8 mouse cellular contexts compared by ENCODE assay signal in the genomic region with DNA sequence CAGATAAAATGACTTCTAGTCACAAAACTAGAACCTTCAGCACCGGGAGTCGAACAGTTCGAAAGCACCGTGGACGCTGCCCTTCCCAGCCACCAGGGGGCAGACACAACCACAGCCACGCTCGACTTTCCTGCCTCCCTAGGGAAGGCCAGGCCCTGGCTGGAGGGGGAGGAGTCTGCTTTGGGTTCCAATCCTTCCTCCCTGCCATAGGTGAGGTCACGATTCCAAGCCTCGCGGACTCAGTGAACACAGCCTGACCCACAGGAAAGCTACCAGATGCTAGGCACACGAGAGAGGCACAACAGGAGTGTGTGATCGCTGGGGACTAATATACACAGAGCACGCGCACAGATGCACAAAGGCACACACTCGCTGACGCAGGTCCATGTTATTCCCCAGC. TPM values are rescaled to one million over a fixed set of nuclear protein-coding genes. Genes with fewer than 3 reads are reported as not detected.
DNase-seq lines count a peak whose midpoint lies in the region; ATAC-seq and TF ChIP-seq lines count a peak whose summit lies in the region.

No protein-coding gene starts in this region.

- H3K27me3 ChIP-seq in kidney, adult 2 months (replicated peaks; ENCODE audit: control insufficient read depth, insufficient read depth, low read length) = no peaks in the 10 kb centered on the region
- H3K27me3 ChIP-seq in limb, embryonic 15.5 days = no peaks in the 10 kb centered on the region
- H3K27me3 ChIP-seq in stomach, postnatal 0 days (ENCODE audit: control insufficient read depth, insufficient read depth, low read length) = no peaks in the 10 kb centered on the region

- no peak for TF ChIP-seq POLR2A in kidney, adult 2 months (IDR thresholded peaks at IDR 0.05; ENCODE audit: low read depth, low read length)

- no peaks in the 10 kb centered on the region for H3K9me3 ChIP-seq in limb, embryonic 15.5 days
- no peaks in the 10 kb centered on the region for H3K9me3 ChIP-seq in stomach, postnatal 0 days (ENCODE audit: control insufficient read depth, low read length)

- H3K27ac ChIP-seq in kidney, adult 2 months (ENCODE audit: insufficient read depth, low read depth, low read length) = no peak overlapping the region
- H3K27ac ChIP-seq in limb, embryonic 15.5 days = no peak overlapping the region
- H3K27ac ChIP-seq in stomach, postnatal 0 days (replicated peaks) = no peak overlapping the region

- peak overlapping the region; percentile 23; the same call in 1 of the 2 replicates for H3K4me2 ChIP-seq in limb, embryonic 15.5 days
- H3K4me2 ChIP-seq in stomach, postnatal 0 days (replicated peaks; ENCODE audit: low read depth) = no peak overlapping the region

- peak; percentile 81 for DNase-seq in A20 (ENCODE audit: low read depth, low spot score)
- peak; percentile 87 to 95 for DNase-seq in adrenal gland, adult (ENCODE audit: inconsistent age in 2 of 2, low spot score in 1 of 2)
- DNase-seq in embryo, embryonic 11 days = peak; percentile 87
- DNase-seq in heart, adult 11 months = peak; percentile 98
- DNase-seq in kidney, adult 2 months = peak; percentile 87
- peak; percentile 51 to 64 for DNase-seq in natural killer cell, adult 2 months (ENCODE audit: low spot score in 2 of 2)
- DNase-seq in stomach, postnatal 0 days (ENCODE audit: low spot score) = peak; percentile 80

- no peak overlapping the region for H3K4me3 ChIP-seq in kidney, adult 2 months (ENCODE audit: insufficient read depth, low read depth, low read length)
- H3K4me3 ChIP-seq in limb, embryonic 15.5 days = no peak overlapping the region
- H3K4me3 ChIP-seq in stomach, postnatal 0 days (ENCODE audit: low read depth, low read length) = no peak overlapping the region

- no peak for TF ChIP-seq EP300 in stomach, postnatal 0 days (optimal IDR thresholded peaks at IDR 0.05)

- TF ChIP-seq CTCF in kidney, adult 2 months (conservative IDR thresholded peaks at IDR 0.05; ENCODE audit: insufficient read depth, insufficient read length, low read depth, low read length) = peak; percentile 94
- TF ChIP-seq CTCF in stomach, postnatal 0 days (IDR thresholded peaks at IDR 0.05; ENCODE audit: low read depth) = peak; percentile 98

- H3K9ac ChIP-seq in limb, embryonic 15.5 days = no peak overlapping the region
- no peak overlapping the region; the same call in 1 of the 2 replicates for H3K9ac ChIP-seq in stomach, postnatal 0 days (ENCODE audit: low read length)

- no peaks in the 10 kb centered on the region for H3K36me3 ChIP-seq in kidney, adult 2 months (ENCODE audit: control insufficient read depth, insufficient read depth, low read length)
- H3K36me3 ChIP-seq in limb, embryonic 15.5 days = no peaks in the 10 kb centered on the region
- no peaks in the 10 kb centered on the region for H3K36me3 ChIP-seq in stomach, postnatal 0 days (ENCODE audit: control insufficient read depth, insufficient read depth, low read length)

- no peak for ATAC-seq in limb, embryonic 15.5 days (ENCODE audit: insufficient number of reproducible peaks, low FRiP score, low TSS enrichment, low read depth)
- ATAC-seq in stomach, postnatal 0 days (ENCODE audit: low FRiP score, low TSS enrichment) = peak; percentile 57

- peaks cover 10% of the 10 kb centered on the region for H3K4me1 ChIP-seq in kidney, adult 2 months (ENCODE audit: control insufficient read depth, insufficient read depth, low read length)
- H3K4me1 ChIP-seq in limb, embryonic 15.5 days = peaks cover 31% of the 10 kb centered on the region
- 0 out of 2 replicates have a peak, but pooled peaks cover 6% of the 10 kb centered on the region for H3K4me1 ChIP-seq in stomach, postnatal 0 days (replicated peaks; ENCODE audit: control insufficient read depth, insufficient read depth)

- WGBS in kidney, adult 2 months = 20% methylated on average over 16 of the region's 16 CpGs
- WGBS in limb, embryonic 15.5 days = 17% methylated on average over 16 of the region's 16 CpGs
- 20% methylated on average over 16 of the region's 16 CpGs for WGBS in stomach, postnatal 0 days

RNA-seq across cellular contexts. Expression of gene Plbd2, which starts 1.9 kb away (rescaled TPM):
- 48.1 and 49.3 TPM in 2 replicates for polyA plus RNA-seq in kidney, adult 2 months (2012; rRNA removed)
- 58.9 and 63.4 TPM in 2 replicates for polyA plus RNA-seq in limb, embryonic 15.5 days (2015; fragmentation: Nextera tagmentation; extraction: Ambion mirVana)
- polyA plus RNA-seq in stomach, postnatal 0 days (2015; fragmentation: Nextera tagmentation; extraction: Ambion mirVana) = 42.6 and 45.9 TPM in 2 replicates

RNA-seq across cellular contexts. Expression of gene Slc8b1, which starts 5.6 kb away (rescaled TPM):
- 23.0 and 25.8 TPM in 2 replicates for polyA plus RNA-seq in kidney, adult 2 months (2012; rRNA removed)
- polyA plus RNA-seq in limb, embryonic 15.5 days (2015; fragmentation: Nextera tagmentation; extraction: Ambion mirVana) = 12.0 and 13.4 TPM in 2 replicates
- polyA plus RNA-seq in stomach, postnatal 0 days (2015; fragmentation: Nextera tagmentation; extraction: Ambion mirVana) = 4.9 and 5.2 TPM in 2 replicates

RNA-seq across cellular contexts. Expression of gene Sds, which starts 29.0 kb away (rescaled TPM):
- not detected in 2 replicates for polyA plus RNA-seq in kidney, adult 2 months (2012; rRNA removed)
- 0.24 TPM in 1 of 2 replicates, not detected in the other for polyA plus RNA-seq in limb, embryonic 15.5 days (2015; fragmentation: Nextera tagmentation; extraction: Ambion mirVana)
- not detected in 2 replicates for polyA plus RNA-seq in stomach, postnatal 0 days (2015; fragmentation: Nextera tagmentation; extraction: Ambion mirVana)

RNA-seq across cellular contexts. Expression of gene Sdsl, which starts 32.8 kb away (rescaled TPM):
- polyA plus RNA-seq in kidney, adult 2 months (2012; rRNA removed) = 9.9 and 10.0 TPM in 2 replicates
- 0.57 and 0.95 TPM in 2 replicates for polyA plus RNA-seq in limb, embryonic 15.5 days (2015; fragmentation: Nextera tagmentation; extraction: Ambion mirVana)
- 16.2 and 16.8 TPM in 2 replicates for polyA plus RNA-seq in stomach, postnatal 0 days (2015; fragmentation: Nextera tagmentation; extraction: Ambion mirVana)
